Mouse (Mus musculus) myocyte (in vitro differentiated cells): ENCODE results near the gene Pdlim7.

Source experiments
- CEBPB ChIP-seq: IDR thresholded peaks from 2 replicates; pipeline ENCODE4 v1.6.1; 2011; ENCODE audit warnings: mild to moderate bottlenecking, moderate library complexity; ENCODE audit not compliant: poor library complexity, insufficient read depth, severe bottlenecking
- E2F4 ChIP-seq: IDR thresholded peaks from one replicate; pipeline ENCODE4 v1.6.1; 2011; ENCODE audit warnings: mild to moderate bottlenecking, control low read depth, moderate library complexity; ENCODE audit not compliant: insufficient read depth
- MYOD1 ChIP-seq, 3 experiments: IDR thresholded peaks; one replicate each; pipeline ENCODE4 v1.6.1; 2011; ENCODE audit warnings: control low read depth in 2 of 3, low read depth in 2 of 3, mild to moderate bottlenecking in 2 of 3, moderate library complexity in 1 of 3; ENCODE audit not compliant: insufficient read length in 2 of 3, control insufficient read depth in 1 of 3
- POLR2A ChIP-seq: IDR thresholded peaks from one replicate; pipeline ENCODE4 v1.6.1; 2011; ENCODE audit warnings: low read depth, mild to moderate bottlenecking, control low read depth, moderate library complexity; ENCODE audit not compliant: insufficient read length
- POLR2AphosphoS2 ChIP-seq: IDR thresholded peaks from one replicate; pipeline ENCODE4 v1.6.1; 2011; ENCODE audit warnings: low read depth, control low read depth; ENCODE audit not compliant: insufficient read length
- TCF12 ChIP-seq: IDR thresholded peaks from one replicate; pipeline ENCODE4 v1.6.1; 2011; ENCODE audit warnings: mild to moderate bottlenecking, control low read depth; ENCODE audit not compliant: poor library complexity, insufficient read depth, severe bottlenecking
- USF1 ChIP-seq: IDR thresholded peaks from one replicate; pipeline ENCODE4 v1.6.1; 2011; ENCODE audit warnings: low read depth, mild to moderate bottlenecking, control low read depth, moderate library complexity

DNA sequence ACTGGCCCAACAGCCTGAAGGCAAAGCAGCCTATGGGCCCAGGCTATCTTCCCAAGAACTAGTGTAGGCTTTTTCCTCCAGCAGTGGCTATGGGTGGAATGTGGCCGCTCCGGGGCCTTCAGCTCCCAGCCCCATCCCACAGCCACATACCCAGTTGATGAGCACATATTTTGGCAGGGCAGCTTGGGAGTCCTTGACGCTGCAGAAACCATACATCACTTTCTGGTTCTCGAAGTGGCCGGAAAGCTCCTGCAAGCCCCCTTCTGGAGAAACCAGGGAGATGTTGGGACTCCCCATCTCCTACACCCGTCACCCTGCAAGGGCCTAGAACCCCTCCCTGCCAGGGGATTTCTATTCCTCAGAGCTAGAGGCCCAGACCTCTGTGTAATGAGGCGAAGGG, 30.9 kb downstream of the Pdlim7 start:
- TF ChIP-seq POLR2AphosphoS2 (no peak), USF1 (no peak), CEBPB (no peak), POLR2A (no peak), E2F4 (no peak), MYOD1 (IDR thresholded peaks at IDR 0.05; ENCODE audit: control insufficient read depth in 1 of 3, insufficient read length in 2 of 3, low read depth in 2 of 3) (no peak), TCF12 (no peak)
